Mouse (Mus musculus) embryo, embryonic 10.5 days (tissue): ENCODE measurements at regions not wholly inside any gene's neighbourhood (a gene's known extent, or its start where the extent isn't known, plus 50 kb on each side); places are given as distances from the start of the nearest gene placed in this dataset.

Experiments used
- DNase-seq: peaks from one replicate; pipeline ENCODE4 v3.0.0-alpha.2; 2015; ENCODE audit warnings: low spot score

DNA sequence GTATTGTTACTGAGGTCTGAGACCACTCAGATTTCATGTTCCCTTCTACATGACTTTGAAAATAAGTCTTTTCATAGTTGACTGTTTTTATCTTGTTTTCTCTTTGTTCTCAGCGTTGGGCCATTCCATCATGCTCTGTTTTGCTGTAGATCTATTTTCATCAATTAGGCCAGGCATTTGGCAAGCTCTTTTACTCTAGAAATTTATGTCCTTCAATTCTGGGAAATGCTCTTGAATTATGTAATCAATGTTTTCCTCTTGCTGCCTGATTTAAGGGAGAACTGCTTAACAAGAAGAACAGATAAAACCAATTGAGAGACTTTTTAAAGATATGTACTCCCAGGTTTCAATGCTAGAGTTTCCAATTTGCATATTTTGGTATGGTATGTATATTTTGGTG, 55.1 kb upstream of the Pgrmc2 start:
- no peak for DNase-seq

DNA sequence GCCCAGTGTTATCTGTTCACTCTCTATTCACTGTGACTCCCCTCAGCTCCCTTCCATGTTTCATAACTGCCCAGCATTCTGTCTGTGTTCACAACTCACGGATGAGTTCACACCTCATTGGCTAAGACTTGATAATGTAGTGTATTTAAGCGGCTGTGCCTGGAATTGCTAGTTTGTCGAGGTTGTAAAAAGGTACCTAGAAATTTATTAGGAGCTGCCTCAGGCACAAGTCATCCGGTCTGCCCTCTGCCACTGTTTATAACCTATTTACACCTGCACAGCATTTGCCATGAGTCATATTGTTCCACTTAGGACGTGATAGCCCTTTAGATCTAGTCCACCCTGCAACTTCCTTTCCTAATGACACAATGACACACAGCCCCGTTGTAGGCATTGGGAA, 50.0 kb upstream of the Pgrmc2 start:
- DNase-seq: no peak
